Mouse (Mus musculus) midbrain, embryonic 15.5 days (tissue): ENCODE results near the gene Zbtb8os. TPM values are rescaled to one million over a fixed set of nuclear protein-coding genes. Genes with fewer than 3 reads are reported as not detected.

ENCODE experiments used
- polyA plus RNA-seq: library from polyadenylated mRNA; unstranded; fragments of >200 nt; fragmentation: Nextera tagmentation; extraction: Ambion mirVana; gene quantifications from 2 replicates; pipeline ENCODE4 v1.2.1, GENCODE M21; 2015

Gene Zbtb8os
- polyA plus RNA-seq, 1 experiment from 2014 or later = 19.9 TPM

Other genes starting within 250 kb of the Zbtb8os start
- not detected in 2 replicates for gene Tmem54, start 230.1 kb upstream of the Zbtb8os start, polyA plus RNA-seq
- gene Hpca, start 213.7 kb upstream of the Zbtb8os start, polyA plus RNA-seq = 76.7 and 78.1 TPM in 2 replicates
- 7.0 and 7.8 TPM in 2 replicates for gene Fndc5, start 198.7 kb upstream of the Zbtb8os start, polyA plus RNA-seq
- 21.8 and 24.4 TPM in 2 replicates for gene S100pbp, start 146.0 kb upstream of the Zbtb8os start, polyA plus RNA-seq
- gene Yars, start 145.9 kb upstream of the Zbtb8os start, polyA plus RNA-seq = 114 and 116 TPM in 2 replicates
- 9.4 and 9.7 TPM in 2 replicates for gene C77080, start 74.3 kb upstream of the Zbtb8os start, polyA plus RNA-seq
- gene Sync, start 48.1 kb upstream of the Zbtb8os start, polyA plus RNA-seq = 0.50 and 0.86 TPM in 2 replicates
- 260 and 271 TPM in 2 replicates for gene Rbbp4, start 325 bp upstream of the Zbtb8os start, polyA plus RNA-seq
- 20.4 and 21.5 TPM in 2 replicates for gene Zbtb8a, start 42.4 kb downstream of the Zbtb8os start, polyA plus RNA-seq
- 19.0 and 19.8 TPM in 2 replicates for gene Zbtb8b, start 105.2 kb downstream of the Zbtb8os start, polyA plus RNA-seq
- 38.6 and 39.9 TPM in 2 replicates for gene Bsdc1, start 125.9 kb downstream of the Zbtb8os start, polyA plus RNA-seq
- gene Tssk3, start 155.3 kb downstream of the Zbtb8os start, polyA plus RNA-seq = 0.49 and 0.52 TPM in 2 replicates
- 0.56 TPM in 1 of 2 replicates, not detected in the other for gene Fam229a, start 155.5 kb downstream of the Zbtb8os start, polyA plus RNA-seq
- gene Marcksl1, start 177.9 kb downstream of the Zbtb8os start, polyA plus RNA-seq = 1,751 and 1,836 TPM in 2 replicates
- 86.1 and 99.3 TPM in 2 replicates for gene Hdac1, start 207.0 kb downstream of the Zbtb8os start, polyA plus RNA-seq
- gene Lck, start 237.9 kb downstream of the Zbtb8os start, polyA plus RNA-seq = 12.5 and 13.5 TPM in 2 replicates
- 0.31 TPM in 1 of 2 replicates, not detected in the other for gene Fam167b, start 242.9 kb downstream of the Zbtb8os start, polyA plus RNA-seq